Mouse (Mus musculus) cerebellum, postnatal 36 days (tissue): Measurements from ENCODE around the gene Rufy2.

Experiments used
- DNase-seq, 2 experiments: peaks; one replicate each; pipeline ENCODE4 v3.0.0; 2021 to 2022; ENCODE audit warnings: mixed read lengths in 2 of 2

Gene Rufy2

GRCm38 (mm10) chr10:62980039-62980954, at the start of gene Rufy2:
Rufy2 (plus strand) TSS chr10:62980223.
- peak; percentile 97 to 98 for DNase-seq

GRCm38 (mm10) chr10:62932381-62932780, 47.6 kb upstream of the Rufy2 start:
- no peak for DNase-seq

- no peak for DNase-seq
Observed at GRCm38 (mm10) chr10:62944975-62945580, 34.9 kb upstream of the Rufy2 start.

GRCm38 (mm10) chr10:62946738-62947471, 33.1 kb upstream of the Rufy2 start, which contains the start of gene Dna2:
Dna2 (plus strand) TSS chr10:62947026.
- DNase-seq = peak; percentile 70

GRCm38 (mm10) chr10:62948551-62948950, 31.5 kb upstream of the Rufy2 start:
- no peak for DNase-seq

GRCm38 (mm10) chr10:62963956-62964355, 16.1 kb upstream of the Rufy2 start:
- peak; percentile 71 for DNase-seq

- DNase-seq = no peak
Observed at GRCm38 (mm10) chr10:62965796-62966195, 14.2 kb upstream of the Rufy2 start.

- peak in 1 of 2 experiments; percentile 25 for DNase-seq
Observed at GRCm38 (mm10) chr10:62966291-62966690, 13.7 kb upstream of the Rufy2 start.

- DNase-seq = peak; percentile 46 to 47
Observed at GRCm38 (mm10) chr10:62971821-62972220, 8.2 kb upstream of the Rufy2 start.

- no peak for DNase-seq
Observed at GRCm38 (mm10) chr10:62979667-62980038, 370 bp upstream of the Rufy2 start.

- DNase-seq = no peak
Observed at GRCm38 (mm10) chr10:62984072-62984471, 4.0 kb downstream of the Rufy2 start.

GRCm38 (mm10) chr10:62984495-62984894, 4.5 kb downstream of the Rufy2 start:
- DNase-seq = peak; percentile 26

GRCm38 (mm10) chr10:62987341-62987740, 7.3 kb downstream of the Rufy2 start:
- DNase-seq = peak; percentile 30 to 31

- DNase-seq = no peak
Observed at GRCm38 (mm10) chr10:62990636-62991035, 10.6 kb downstream of the Rufy2 start.

- DNase-seq = no peak
Observed at GRCm38 (mm10) chr10:62993991-62994390, 14.0 kb downstream of the Rufy2 start.

- DNase-seq = no peak
Observed at GRCm38 (mm10) chr10:63000584-63000983, 20.6 kb downstream of the Rufy2 start.

GRCm38 (mm10) chr10:63003252-63003651, 23.2 kb downstream of the Rufy2 start:
- DNase-seq = no peak

- DNase-seq = no peak
Observed at GRCm38 (mm10) chr10:63004556-63004955, 24.5 kb downstream of the Rufy2 start.

GRCm38 (mm10) chr10:63008193-63008592, 28.2 kb downstream of the Rufy2 start:
- no peak for DNase-seq

- no peak for DNase-seq
Observed at GRCm38 (mm10) chr10:63010268-63010667, 30.2 kb downstream of the Rufy2 start.

- DNase-seq = peak; percentile 43 to 56
Observed at GRCm38 (mm10) chr10:63011556-63011955, 31.5 kb downstream of the Rufy2 start.

- no peak for DNase-seq
Observed at GRCm38 (mm10) chr10:63013476-63013875, 33.5 kb downstream of the Rufy2 start.

- DNase-seq = no peak
Observed at GRCm38 (mm10) chr10:63014168-63014567, 34.1 kb downstream of the Rufy2 start.
